Mouse (Mus musculus): Measurements from ENCODE around the gene Tent4b.

Tent4b gene

DNA sequence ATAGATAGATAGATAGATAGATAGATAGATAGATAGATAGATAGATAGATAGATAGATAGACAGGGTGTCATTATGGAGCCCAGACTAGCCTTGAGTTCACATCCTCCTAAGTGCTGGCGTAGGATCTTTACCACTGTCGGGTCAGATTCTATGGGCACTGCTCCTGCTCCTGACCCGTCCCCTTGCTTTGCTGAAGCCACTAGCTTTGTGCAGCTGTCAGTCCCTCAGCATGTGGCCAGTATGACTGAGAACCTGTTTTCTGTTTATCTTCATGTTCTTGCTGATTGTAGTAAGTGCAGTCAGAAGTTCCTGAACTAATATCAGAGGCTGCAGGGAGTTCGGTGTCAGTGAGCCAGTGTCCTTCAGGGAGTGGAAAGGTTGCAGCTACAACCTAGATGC lies 108.7 kb downstream of the Tent4b start:
- no peak for DNase-seq
